Mouse (Mus musculus) right cerebral cortex, postnatal 25 days (tissue): ENCODE results near the gene E330017A01Rik.
"Not testable (repeated sequence)": the region's sequence is repeated elsewhere in the genome, so short reads cannot be mapped to it uniquely, and the experiment has no call there.

Source experiments
- DNase-seq: peaks from one replicate; pipeline ENCODE4 v3.0.0; 2022

E330017A01Rik gene

GRCm38 (mm10) chr16:58638689-58639175 lies at the start of gene E330017A01Rik:
Gene E330017A01Rik, minus strand, starts transcription at chr16:58638739.
- no peak for DNase-seq

DNA sequence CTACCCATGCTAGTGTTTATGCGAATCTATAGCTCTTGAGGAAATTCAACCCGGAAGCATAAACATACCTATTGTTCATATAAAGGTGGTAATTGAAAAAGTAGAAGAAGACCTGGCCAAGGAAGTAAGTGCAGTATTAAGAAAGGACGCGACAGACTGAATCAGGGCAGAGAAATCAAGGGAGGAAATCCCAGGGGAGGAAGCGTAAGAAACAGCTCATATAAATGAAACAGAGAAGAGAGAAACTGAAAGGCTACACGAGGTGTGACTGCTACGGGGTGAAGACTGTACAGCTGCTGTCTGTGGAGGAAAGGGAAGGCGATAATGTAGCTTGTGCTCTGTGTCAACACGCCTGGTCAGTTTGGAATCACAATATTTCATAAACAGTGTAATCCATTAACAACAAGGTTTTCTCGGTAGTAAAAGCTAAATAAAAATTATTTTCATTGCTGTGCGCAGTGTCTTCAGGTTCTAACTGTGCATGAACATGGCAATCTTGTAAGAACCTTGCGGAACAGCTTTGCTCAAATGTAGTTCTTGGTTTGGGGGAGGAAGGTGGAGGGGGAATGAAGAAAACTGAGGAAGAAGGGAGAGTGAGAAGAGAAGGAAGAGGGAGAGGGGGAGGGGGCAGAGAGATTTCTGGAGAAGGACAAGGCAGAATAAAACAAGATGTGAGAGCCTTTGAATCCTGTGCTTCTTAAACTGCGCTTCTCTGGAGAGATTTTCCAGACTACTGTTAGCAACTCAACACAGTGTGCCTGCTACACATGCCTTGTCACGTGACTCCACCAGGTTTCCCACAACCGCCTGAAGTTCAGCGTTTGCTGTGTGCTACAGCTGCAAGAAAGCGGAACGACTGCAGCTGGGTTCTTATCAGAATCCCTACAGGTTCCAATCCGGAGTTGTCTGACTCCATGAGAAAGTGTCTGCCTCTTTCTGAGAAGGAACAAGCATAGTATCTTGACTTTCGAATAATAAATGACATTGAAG lies 47.3 kb upstream of the E330017A01Rik start:
- no peak for DNase-seq

DNA sequence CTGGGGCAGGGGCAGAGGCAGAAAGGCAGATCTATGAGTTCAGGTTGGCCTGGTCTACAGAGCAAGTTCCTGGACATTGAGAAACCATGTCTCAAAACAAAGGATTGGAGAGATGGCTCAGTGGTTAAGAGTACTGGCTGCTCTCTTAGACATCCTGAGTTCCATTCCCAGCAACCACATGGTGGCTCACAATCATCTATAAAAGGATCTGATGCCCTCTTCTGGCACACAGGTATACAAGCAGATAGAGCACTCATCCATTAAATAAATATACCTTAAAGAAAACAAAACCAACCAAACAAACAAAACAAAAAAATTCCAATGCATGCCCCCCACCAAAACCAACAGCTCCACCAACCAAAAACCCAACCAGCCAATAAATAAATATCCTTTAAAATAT lies 46.0 kb upstream of the E330017A01Rik start:
- no peak for DNase-seq

GRCm38 (mm10) chr16:58683911-58684310 lies 45.4 kb upstream of the E330017A01Rik start:
- DNase-seq = no peak

- no peak for DNase-seq
These were observed 44.3 kb upstream of the E330017A01Rik start for GRCm38 (mm10) chr16:58682870-58683269.

GRCm38 (mm10) chr16:58682046-58682445 lies 43.5 kb upstream of the E330017A01Rik start:
- no peak for DNase-seq

DNA sequence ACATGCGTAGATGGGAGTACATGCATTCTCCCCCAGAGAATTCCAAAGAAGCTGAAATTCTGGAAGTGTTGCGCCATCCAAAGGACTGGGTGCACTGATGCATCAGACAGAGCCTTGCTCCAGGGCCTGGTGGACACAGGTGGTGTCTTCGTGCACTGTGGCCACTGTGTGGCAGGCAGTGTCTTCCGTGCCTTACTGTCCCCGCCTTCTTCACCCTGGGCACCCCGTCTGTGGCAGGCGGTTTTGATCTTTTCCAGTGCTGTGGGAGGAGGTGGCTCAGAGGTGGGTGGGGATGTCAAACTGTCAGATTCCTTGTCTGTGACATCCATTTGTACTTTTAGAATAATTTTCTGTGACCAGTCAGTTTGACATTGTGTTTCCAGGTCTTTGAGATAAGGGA lies 40.1 kb upstream of the E330017A01Rik start:
- no peak for DNase-seq

DNA sequence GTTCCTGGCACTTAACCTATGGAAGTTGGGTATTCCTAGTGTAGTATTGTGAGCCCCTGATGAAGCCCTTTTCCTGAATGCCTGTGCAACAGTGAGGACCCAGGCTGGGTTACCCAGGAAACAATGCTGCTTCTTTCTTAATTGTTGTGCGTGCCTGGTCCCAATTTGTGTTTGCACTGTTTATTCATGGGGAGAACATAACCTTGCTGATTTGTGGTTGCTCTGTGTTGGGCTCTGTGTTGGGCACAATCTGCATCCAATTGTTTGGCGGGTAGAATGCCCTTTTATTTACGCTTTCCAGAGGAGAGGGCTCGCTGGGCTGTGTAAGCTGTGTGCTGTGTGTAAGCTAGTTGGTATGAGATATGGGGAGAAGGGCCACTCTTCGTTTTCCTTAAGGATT lies 39.0 kb upstream of the E330017A01Rik start:
- no peak for DNase-seq

DNA sequence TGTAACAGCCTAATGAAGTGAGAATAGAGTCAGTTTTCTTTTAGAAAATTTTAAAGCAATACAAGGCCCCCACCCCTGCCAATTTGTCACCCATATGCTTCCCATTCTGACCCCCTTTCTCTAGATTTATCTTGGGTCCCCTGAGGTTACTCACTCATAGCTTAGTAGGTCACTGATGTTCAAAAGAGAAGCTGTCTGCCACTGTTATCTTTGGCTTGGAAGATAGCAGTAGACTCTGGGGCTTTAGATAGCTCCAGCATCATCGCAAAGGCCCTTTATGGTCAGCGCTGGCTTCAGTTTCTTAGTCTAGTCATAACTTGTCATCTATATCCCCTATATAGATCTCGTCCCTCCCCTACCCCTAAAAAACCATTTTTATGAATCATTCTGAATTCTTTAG lies 38.1 kb upstream of the E330017A01Rik start:
- no peak for DNase-seq

GRCm38 (mm10) chr16:58676156-58676555 lies 37.6 kb upstream of the E330017A01Rik start:
- no peak for DNase-seq

- DNase-seq = no peak
These were observed 36.7 kb upstream of the E330017A01Rik start for GRCm38 (mm10) chr16:58675256-58675655.

- DNase-seq = no peak
These were observed 35.4 kb upstream of the E330017A01Rik start for GRCm38 (mm10) chr16:58673811-58674410.

DNA sequence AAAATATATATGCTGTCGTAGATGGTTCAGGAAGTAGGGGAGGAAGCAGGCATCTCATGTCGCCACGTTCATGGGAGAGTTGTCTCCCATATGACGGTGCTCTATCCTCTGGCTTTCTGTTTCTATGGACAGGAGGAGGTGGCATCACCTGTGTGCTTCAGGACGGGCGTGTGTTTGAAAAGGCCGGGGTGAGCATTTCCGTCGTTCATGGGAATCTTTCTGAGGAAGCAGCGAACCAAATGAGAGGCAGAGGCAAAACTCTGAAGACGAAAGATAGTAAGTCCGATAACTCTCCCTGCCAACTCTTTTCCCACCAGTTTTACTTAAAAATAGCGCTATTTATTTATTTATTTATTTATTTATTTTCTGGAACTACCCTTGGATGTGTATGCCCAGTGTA lies 33.9 kb upstream of the E330017A01Rik start:
- DNase-seq = no peak

DNA sequence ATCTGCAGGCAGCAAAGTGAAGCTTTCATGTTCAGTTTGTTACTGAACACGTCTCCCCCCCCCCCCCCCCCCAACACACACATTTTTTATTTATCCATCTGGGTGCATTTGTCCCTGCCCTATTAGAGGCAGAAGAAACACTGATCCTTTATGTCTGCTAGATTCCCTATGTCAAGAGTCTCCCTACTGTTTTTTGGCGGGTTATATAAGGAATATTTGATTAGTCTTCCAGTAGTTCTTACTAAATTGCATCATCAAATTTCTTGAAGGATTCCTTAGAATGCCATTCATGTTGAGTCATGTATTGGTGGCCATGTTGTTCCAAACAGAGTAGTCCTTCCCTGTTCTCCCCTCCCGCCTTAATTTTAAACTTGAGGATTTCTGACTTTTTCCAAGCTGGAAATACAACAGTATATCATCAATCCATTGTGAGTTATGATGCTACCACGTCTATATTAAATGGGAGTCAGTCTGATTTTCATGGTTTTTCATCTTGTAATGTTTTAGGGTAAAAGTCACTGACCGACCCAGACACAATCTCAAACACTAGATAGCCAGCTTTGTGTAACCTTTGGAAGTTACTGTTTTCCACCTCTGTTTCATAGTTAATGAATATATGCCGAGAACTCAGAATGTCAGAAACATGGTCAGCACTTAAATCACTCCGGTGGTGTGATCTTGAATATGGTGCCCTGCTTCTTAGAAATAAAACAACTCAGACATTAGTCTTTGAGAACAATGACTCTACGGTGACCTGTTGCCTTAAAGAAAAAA lies 32.9 kb upstream of the E330017A01Rik start:
- no peak for DNase-seq

DNA sequence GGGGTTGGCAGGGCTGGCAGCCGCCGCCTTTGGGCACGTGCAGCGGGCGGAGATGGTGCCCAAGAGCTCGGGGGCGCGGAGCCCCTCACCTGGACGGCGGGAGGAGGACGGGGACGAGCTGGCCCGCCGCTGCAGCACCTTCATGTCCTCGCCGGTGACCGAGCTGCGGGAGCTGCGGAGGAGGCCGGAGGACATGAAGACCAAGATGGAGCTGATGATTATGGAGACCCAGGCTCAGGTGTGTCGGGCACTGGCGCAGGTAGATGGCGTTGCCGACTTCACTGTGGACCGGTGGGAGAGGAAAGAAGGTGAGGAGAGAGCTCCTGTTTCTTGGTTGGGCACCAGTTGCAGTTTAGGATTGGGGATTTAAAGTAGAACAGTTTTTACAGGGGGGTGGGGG lies 32.1 kb upstream of the E330017A01Rik start:
- DNase-seq = no peak

- DNase-seq = peak; percentile 90
These were observed 31.5 kb upstream of the E330017A01Rik start, which contains the start of gene Cpox for GRCm38 (mm10) chr16:58669917-58670630. Gene Cpox, plus strand, starts transcription at chr16:58670292.

DNA sequence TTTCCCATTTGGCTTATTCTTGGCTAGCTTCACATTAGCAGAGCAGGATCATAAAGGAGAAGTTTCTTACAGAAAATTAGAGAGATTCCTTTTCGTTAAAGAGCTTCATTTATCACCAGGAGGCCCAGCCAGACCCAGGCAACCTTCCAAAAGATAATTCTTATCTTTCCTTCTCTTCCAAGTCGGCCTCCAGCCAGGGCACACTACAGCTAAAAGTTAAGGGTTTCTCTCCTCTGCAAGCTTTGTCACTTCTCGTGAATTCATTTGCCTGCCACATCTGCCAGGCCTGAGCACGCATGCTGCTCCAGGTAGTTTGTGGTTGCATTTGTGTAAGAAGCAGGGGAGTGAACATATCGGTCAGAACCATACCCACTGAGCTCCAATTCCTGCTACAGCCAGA lies 30.7 kb upstream of the E330017A01Rik start:
- DNase-seq = no peak

DNA sequence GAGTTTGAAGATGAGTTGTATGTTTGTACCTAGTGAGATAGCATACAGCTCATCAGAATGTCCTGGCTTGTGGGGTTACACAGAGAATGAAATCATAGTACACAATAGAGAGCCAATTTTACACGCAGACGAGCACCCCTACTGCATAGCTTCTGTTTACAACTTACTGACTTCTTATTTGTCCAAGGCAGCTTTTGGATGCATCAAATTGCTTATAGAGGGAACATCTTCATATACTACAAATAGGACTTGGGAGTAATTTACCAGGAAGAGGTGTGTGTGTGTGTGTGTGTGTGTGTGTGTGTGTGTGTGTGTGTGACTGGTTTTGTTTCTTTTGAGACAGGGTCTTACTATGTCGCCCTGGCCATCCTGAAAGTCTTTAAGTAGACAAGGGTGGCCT lies 30.0 kb upstream of the E330017A01Rik start:
- no peak for DNase-seq

GRCm38 (mm10) chr16:58666681-58667080 lies 28.1 kb upstream of the E330017A01Rik start:
- DNase-seq = not testable (repeated sequence)

DNA sequence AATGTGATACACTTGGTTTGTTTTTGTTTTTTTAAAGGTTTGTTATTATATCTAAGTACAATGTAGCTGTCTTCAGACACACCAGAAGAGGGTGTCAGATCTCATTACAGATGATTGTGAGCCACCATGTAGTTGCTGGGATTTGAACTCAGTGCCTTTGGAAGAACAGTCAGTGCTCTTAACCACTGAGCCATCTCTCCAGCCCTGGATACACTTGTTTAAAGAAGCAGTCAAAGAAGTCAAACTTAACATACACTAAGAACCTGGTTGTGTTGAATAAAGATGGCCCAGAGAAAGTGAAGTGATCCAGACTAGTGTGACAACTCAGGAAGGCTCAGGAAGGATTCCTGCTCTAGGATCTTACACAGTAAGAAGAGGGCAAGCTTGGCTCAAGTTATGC lies 26.6 kb upstream of the E330017A01Rik start:
- not testable (repeated sequence) for DNase-seq

GRCm38 (mm10) chr16:58663816-58664215 lies 25.3 kb upstream of the E330017A01Rik start:
- DNase-seq = no peak

GRCm38 (mm10) chr16:58663021-58663420 lies 24.5 kb upstream of the E330017A01Rik start:
- no peak for DNase-seq
